In genomic region chr9:96838864-96839263, GRCm38 (mm10) we compare ENCODE assay signal across 8 mouse cellular contexts. TPM values are rescaled to one million over a fixed set of nuclear protein-coding genes. Genes with fewer than 3 reads are reported as not detected.
A peak's percentile ranks its signal among the peaks of the same experiment; 100 is the strongest.
DNase-seq lines count a peak whose midpoint lies in the region; ATAC-seq and TF ChIP-seq lines count a peak whose summit lies in the region.

No protein-coding gene starts in this region.

- H3ac ChIP-seq in myocyte (ENCODE audit: control insufficient read depth, insufficient read length) = no peak overlapping the region

- H3K4me2 ChIP-seq in heart, postnatal 0 days (ENCODE audit: low read depth, low read length) = no peak overlapping the region
- H3K4me2 ChIP-seq in myocyte (ENCODE audit: low read depth) = peak overlapping the region; percentile 19

- no peaks in the 10 kb centered on the region for H3K79me2 ChIP-seq in myocyte (ENCODE audit: control insufficient read depth, insufficient read depth)

- H3K27ac ChIP-seq in gastrocnemius, adult 2 months = no peak overlapping the region
- no peak overlapping the region for H3K27ac ChIP-seq in heart, postnatal 0 days (ENCODE audit: low read depth)

- no peak for TF ChIP-seq EP300 in heart, postnatal 0 days (IDR thresholded peaks at IDR 0.05; ENCODE audit: low read depth)

- WGBS in heart, postnatal 0 days = 33% methylated on average over 10 of the region's 10 CpGs

- H3K4me3 ChIP-seq in gastrocnemius, adult 2 months = peak overlapping the region; percentile 35
- no peak overlapping the region for H3K4me3 ChIP-seq in heart, postnatal 0 days (ENCODE audit: low read depth, low read length)
- no peak overlapping the region for H3K4me3 ChIP-seq in myocyte

- peak; percentile 70 for ATAC-seq in heart, postnatal 0 days (ENCODE audit: insufficient read depth, low read depth)

- TF ChIP-seq POLR2A in myocyte (IDR thresholded peaks at IDR 0.05; ENCODE audit: insufficient read length, low read depth) = no peak

- no peak overlapping the region for H3K9ac ChIP-seq in heart, postnatal 0 days (replicated peaks; ENCODE audit: low read depth, low read length)

- TF ChIP-seq CTCF in gastrocnemius, adult 2 months (IDR thresholded peaks at IDR 0.05) = peak; percentile 74
- peak; percentile 77 for TF ChIP-seq CTCF in heart, postnatal 0 days (IDR thresholded peaks at IDR 0.05; ENCODE audit: low read depth)

- no peaks in the 10 kb centered on the region for H3K4me1 ChIP-seq in heart, postnatal 0 days (ENCODE audit: control insufficient read depth, insufficient read depth)

- no peaks in the 10 kb centered on the region for H3K9me3 ChIP-seq in heart, postnatal 0 days (replicated peaks; ENCODE audit: control insufficient read depth, low read length)

- 0 out of 2 replicates have a peak, but pooled peaks cover 6% of the 10 kb centered on the region for H3K36me3 ChIP-seq in heart, postnatal 0 days (replicated peaks; ENCODE audit: control insufficient read depth, insufficient read depth, low read length)
- H3K36me3 ChIP-seq in myocyte (ENCODE audit: control insufficient read depth, insufficient read depth) = no peaks in the 10 kb centered on the region

- DNase-seq in gastrocnemius, adult 2 months = no peak
- DNase-seq in gastrocnemius, postnatal 4 days (ENCODE audit: low spot score in 2 of 2) = no peak
- peak; percentile 24 for DNase-seq in CD4-positive helper T cell, adult 2 months (ENCODE audit: low read depth, low spot score)
- peak; percentile 68 to 74 for DNase-seq in cerebellum, postnatal 14 days
- peak; percentile 36 for DNase-seq in heart, postnatal 0 days (ENCODE audit: low spot score)
- DNase-seq in left cerebral cortex, postnatal 25 days (ENCODE audit: low spot score in 2 of 2) = peak; percentile 52 to 72
- no peak for DNase-seq in testis, postnatal 14 days (ENCODE audit: low spot score)

- H3K27me3 ChIP-seq in heart, postnatal 0 days (ENCODE audit: control insufficient read depth, insufficient read depth, low read length) = no peaks in the 10 kb centered on the region
- H3K27me3 ChIP-seq in myocyte (ENCODE audit: control insufficient read depth, insufficient read depth, insufficient read length) = no peaks in the 10 kb centered on the region

- intact Hi-C loops in gastrocnemius, adult 2 months (cut with DNase I) = loop anchor here (2.0 kb wide), 1 partner anchor 50 kb away; no protein-coding TSS in a partner anchor
- intact Hi-C loops in left cerebral cortex, postnatal 25 days (cut with DNase I) = loop anchor here (1.0 to 2.0 kb wide), 2 partner anchors 32 to 50 kb away; no protein-coding TSS in a partner anchor

TF ChIP-seq in myocyte, 11 proteins besides CTCF, POLR2A, EP300 and RAD21:
- TF ChIP-seq MYOD1 (IDR thresholded peaks at IDR 0.05; ENCODE audit: control insufficient read depth in 1 of 3, insufficient read length in 2 of 3, low read depth in 2 of 3) (no peak), MAX (IDR thresholded peaks at IDR 0.05; ENCODE audit: low read depth) (no peak), SRF (IDR thresholded peaks at IDR 0.05; ENCODE audit: control insufficient read depth, insufficient read length, low read depth) (no peak), E2F4 (IDR thresholded peaks at IDR 0.05; ENCODE audit: insufficient read depth) (no peak), POLR2AphosphoS2 (IDR thresholded peaks at IDR 0.05; ENCODE audit: insufficient read length, low read depth) (no peak), REST (IDR thresholded peaks at IDR 0.05; ENCODE audit: insufficient read depth, insufficient read length) (no peak), CEBPB (IDR thresholded peaks at IDR 0.05; ENCODE audit: insufficient read depth, poor library complexity, severe bottlenecking) (no peak), TCF12 (IDR thresholded peaks at IDR 0.05; ENCODE audit: insufficient read depth, poor library complexity, severe bottlenecking) (no peak), MYOG (IDR thresholded peaks at IDR 0.05; ENCODE audit: control insufficient read depth in 1 of 3, insufficient read depth in 1 of 3, insufficient read length in 2 of 3, low read depth in 2 of 3) (no peak), USF1 (IDR thresholded peaks at IDR 0.05; ENCODE audit: low read depth) (no peak), TCF3 (IDR thresholded peaks at IDR 0.05; ENCODE audit: insufficient read length, low read depth) (no peak)

RNA-seq across cellular contexts. Expression of gene Pxylp1, which starts 53.6 kb away (rescaled TPM):
- total RNA-seq in gastrocnemius, adult 2 months (2021) = 1 to 10 TPM in 1 of 2 experiments, under 1 TPM in 1; 0.36 to 2.7 TPM
- 1 to 10 TPM; 7.4 to 7.6 TPM for total RNA-seq in gastrocnemius, postnatal 4 days (2021)
- 27.3 and 89.9 TPM in 2 replicates for total RNA-seq in heart, postnatal 0 days (2014; rRNA removed; ENCODE audit: low replicate concordance)
- 12.8 and 14.4 TPM in 2 replicates for polyA plus RNA-seq in heart, postnatal 0 days (2015; fragmentation: Nextera tagmentation; extraction: Ambion mirVana)
- 10 to 100 TPM; 17.1 to 22.0 TPM for total RNA-seq in left cerebral cortex, postnatal 25 days (2021)
- polyA plus RNA-seq in myocyte (2012; fragmentation: generic; extraction: Trizol) = 3.1 TPM

Comparison
In these comparisons a context has a peak if more than half of its experiments do, and no peak if none do; other contexts are left out.
1. DNase-seq: peak in CD4-positive helper T cell, adult 2 months (single experiment), cerebellum, postnatal 14 days (2 of 2), heart, postnatal 0 days (single experiment) and left cerebral cortex, postnatal 25 days (2 of 2); none in gastrocnemius, adult 2 months (single experiment), gastrocnemius, postnatal 4 days (0 of 2) and testis, postnatal 14 days (single experiment).